Mouse (Mus musculus) layer of hippocampus, adult 2 months (tissue): ENCODE data around the gene 1700069L16Rik. TPM values are rescaled to one million over a fixed set of nuclear protein-coding genes. Genes with fewer than 3 reads are reported as not detected.
A peak's percentile ranks its signal among the peaks of the same experiment; 100 is the strongest.

ENCODE experiments used
- DNase-seq, 2 experiments: peaks; one replicate each; pipeline ENCODE4 v3.0.0; 2022; ENCODE audit warnings: low spot score in 2 of 2
- H3K27ac ChIP-seq: fragments of 200-600 bp; 2 replicates; pipeline ENCODE4 v1.8.1; 2022
- H3K4me3 ChIP-seq: fragments of 200-600 bp; 2 replicates; pipeline ENCODE4 v1.8.1; 2022; ENCODE audit warnings: mild to moderate bottlenecking
- CTCF ChIP-seq: fragments of 200-600 bp; conservative IDR thresholded peaks from 2 replicates; pipeline ENCODE4 v1.8.1; 2022; ENCODE audit warnings: antibody characterized with exemption, mild to moderate bottlenecking, moderate library complexity
- total RNA-seq, 2 experiments: library from RNA; stranded (reverse); gene quantifications; 2 replicates each; pipeline ENCODE4 v1.2.3; 2021

The 1700069L16Rik gene
- total RNA-seq, 2 experiments from 2014 or later, result not detected

- H3K4me3 ChIP-seq, result no peak overlapping the region
- no peak for TF ChIP-seq CTCF
- H3K27ac ChIP-seq, result no peak overlapping the region
- no peak for DNase-seq
These were observed 2.7 kb upstream of the 1700069L16Rik start for GRCm38 (mm10) chr5:113727238-113727637.

- Histone ChIP-seq H3K27ac (no peak overlapping the region), H3K4me3 (no peak overlapping the region)
- TF ChIP-seq CTCF, result no peak
- DNase-seq, result no peak
These were observed 2.0 kb upstream of the 1700069L16Rik start for GRCm38 (mm10) chr5:113726618-113727017.

- no peak for DNase-seq
- H3K4me3 ChIP-seq, result no peak overlapping the region
- H3K27ac ChIP-seq, result no peak overlapping the region
- TF ChIP-seq CTCF, result no peak
These were observed 845 bp upstream of the 1700069L16Rik start for GRCm38 (mm10) chr5:113725417-113725816.

- Histone ChIP-seq H3K4me3 (no peak overlapping the region), H3K27ac (no peak overlapping the region; the same call in 1 of the 2 replicates)
- TF ChIP-seq CTCF, result no peak
- DNase-seq, result no peak
These were observed 870 bp downstream of the 1700069L16Rik start for GRCm38 (mm10) chr5:113723567-113724237.

- Histone ChIP-seq H3K4me3 (no peak overlapping the region), H3K27ac (no peak overlapping the region)
- TF ChIP-seq CTCF, result peak; percentile 71
- DNase-seq, result no peak
These were observed 2.2 kb downstream of the 1700069L16Rik start for GRCm38 (mm10) chr5:113722224-113723013.

GRCm38 (mm10) chr5:113719221-113719661, 5.3 kb downstream of the 1700069L16Rik start:
- Histone ChIP-seq H3K4me3 (no peak overlapping the region), H3K27ac (peak overlapping the region; percentile 56; the same call in 1 of the 2 replicates)
- no peak for DNase-seq

GRCm38 (mm10) chr5:113716581-113717388, 7.8 kb downstream of the 1700069L16Rik start:
- TF ChIP-seq CTCF, result no peak
- Histone ChIP-seq H3K4me3 (no peak overlapping the region), H3K27ac (peak overlapping the region; percentile 84)
- peak; percentile 51 to 83 for DNase-seq

More at GRCm38 (mm10) chr5:113719221-113719661, 5.3 kb downstream of the 1700069L16Rik start:
- no peak for TF ChIP-seq CTCF

- TF ChIP-seq CTCF, result no peak
- no peak for DNase-seq
These were observed 11.7 kb downstream of the 1700069L16Rik start for GRCm38 (mm10) chr5:113712861-113713260.

GRCm38 (mm10) chr5:113703803-113704585, 20.6 kb downstream of the 1700069L16Rik start:
- TF ChIP-seq CTCF, result no peak
- Histone ChIP-seq H3K4me3 (no peak overlapping the region), H3K27ac (0 out of 2 replicates have a peak overlapping the region, but pooled peaks have one; percentile 10)
- no peak for DNase-seq

More at GRCm38 (mm10) chr5:113712861-113713260, 11.7 kb downstream of the 1700069L16Rik start:
- no peak overlapping the region for H3K27ac ChIP-seq
- no peak overlapping the region for H3K4me3 ChIP-seq

GRCm38 (mm10) chr5:113700388-113701023, 24.1 kb downstream of the 1700069L16Rik start:
- H3K27ac ChIP-seq, result no peak overlapping the region
- TF ChIP-seq CTCF, result no peak
- no peak for DNase-seq
- no peak overlapping the region for H3K4me3 ChIP-seq

- Histone ChIP-seq H3K4me3 (no peak overlapping the region), H3K27ac (no peak overlapping the region)
- DNase-seq, result no peak
- TF ChIP-seq CTCF, result no peak
These were observed 30.2 kb downstream of the 1700069L16Rik start for GRCm38 (mm10) chr5:113694415-113694814.
